Mouse (Mus musculus) kidney, postnatal 0 days (tissue): Measurements from ENCODE around the gene Ptgfrn. TPM values are rescaled to one million over a fixed set of nuclear protein-coding genes. Genes with fewer than 3 reads are reported as not detected.

ENCODE experiments used
- ATAC-seq: fragments of 200-750 bp; cut with Nextera tagmentation; replicated peaks from 2 replicates; pipeline ENCODE4 v1.8.0; 2017; ENCODE audit warnings: low read depth, moderate number of reproducible peaks, moderate TSS enrichment, moderate library complexity; ENCODE audit not compliant: low FRiP score
- DNase-seq: peaks from one replicate; pipeline ENCODE4 v3.0.0-alpha.2; 2016; ENCODE audit warnings: low spot score
- H3K27ac ChIP-seq: fragments of 300-500 bp; sonication (generic); 2 replicates; pipeline ENCODE4 v1.5.1; 2014; ENCODE audit warnings: mild to moderate bottlenecking
- H3K27me3 ChIP-seq: fragments of 300-500 bp; sonication (generic); 2 replicates; pipeline ENCODE4 v1.6.1; 2014; ENCODE audit warnings: low read length, mixed read lengths; ENCODE audit not compliant: insufficient read depth
- H3K36me3 ChIP-seq: fragments of 300-500 bp; sonication (generic); 2 replicates; pipeline ENCODE4 v1.6.1; 2014; ENCODE audit warnings: low read length, mixed read lengths; ENCODE audit not compliant: insufficient read depth
- H3K4me1 ChIP-seq: fragments of 300-500 bp; sonication (generic); replicated peaks from 2 replicates; pipeline ENCODE4 v1.6.1; 2014; ENCODE audit warnings: antibody characterized with exemption, low read length, mixed read lengths; ENCODE audit not compliant: insufficient read depth
- H3K4me2 ChIP-seq: fragments of 300-500 bp; sonication (generic); 2 replicates; pipeline ENCODE4 v1.6.1; 2014; ENCODE audit warnings: mild to moderate bottlenecking, low read length, moderate library complexity, mixed read lengths
- H3K4me3 ChIP-seq: fragments of 300-500 bp; sonication (generic); replicated peaks from 2 replicates; pipeline ENCODE4 v1.5.1; 2014; ENCODE audit warnings: low read depth, low read length
- H3K9ac ChIP-seq: fragments of 300-500 bp; sonication (generic); 2 replicates; pipeline ENCODE4 v1.6.1; 2014; ENCODE audit warnings: low read depth, low read length
- H3K9me3 ChIP-seq: fragments of 300-500 bp; sonication (generic); replicated peaks from 2 replicates; pipeline ENCODE4 v1.6.1; 2016; ENCODE audit warnings: low read length, inconsistent platforms, mixed read lengths
- CTCF ChIP-seq: IDR thresholded peaks from 2 replicates; pipeline ENCODE4 v1.5.1; 2016; ENCODE audit warnings: antibody characterized with exemption, low read depth, mild to moderate bottlenecking, moderate library complexity
- WGBS: fragments of 180-500 bp; shearing (Covaris S2); extraction: QIAGEN DNeasy Blood & Tissue Kit; methylation state at CpG from one replicate; pipeline ENCODE4 v1.1.7; 2014; 5-methylcytosine and 5-hydroxymethylcytosine counted together
- polyA plus RNA-seq: library from polyadenylated mRNA; unstranded; fragments of >200 nt; fragmentation: Nextera tagmentation; extraction: Ambion mirVana; gene quantifications from 2 replicates; pipeline ENCODE4 v1.2.1, GENCODE M21; 2015

Gene Ptgfrn
- polyA plus RNA-seq, 1 experiment from 2014 or later: 2.1 TPM

DNA sequence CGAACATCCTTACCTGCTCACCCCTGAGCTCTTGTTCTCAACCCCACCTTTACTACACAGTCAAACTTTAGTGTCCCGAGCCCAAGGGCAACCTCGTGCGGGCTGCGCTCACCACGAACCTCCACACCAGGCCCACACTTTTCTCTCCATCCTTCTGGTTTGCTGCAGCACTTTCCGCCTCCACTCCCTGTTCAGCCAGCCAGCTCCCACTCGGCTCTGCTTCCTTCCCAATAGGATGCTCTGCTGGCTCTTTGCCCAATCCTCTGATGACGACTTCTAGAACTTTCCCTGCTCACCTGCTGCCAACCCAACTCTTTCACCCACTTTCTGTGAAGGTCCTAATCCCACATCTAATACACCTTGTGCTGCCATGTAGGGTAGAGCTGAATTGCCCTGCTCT is 6.3 kb downstream of the Ptgfrn start:
- ATAC-seq: no peak
- H3K27me3 ChIP-seq: no peaks in the 10 kb centered on the region
- H3K9me3 ChIP-seq: no peaks in the 10 kb centered on the region
- H3K4me2 ChIP-seq: no peak overlapping the region
- no peaks in the 10 kb centered on the region for H3K4me1 ChIP-seq
- TF ChIP-seq CTCF: no peak
- no peak overlapping the region for H3K9ac ChIP-seq
- DNase-seq: no peak
- H3K27ac ChIP-seq: no peak overlapping the region
- H3K4me3 ChIP-seq: no peak overlapping the region
- H3K36me3 ChIP-seq: no peaks in the 10 kb centered on the region
- 82% methylated on average over 9 of the region's 9 CpGs for WGBS

DNA sequence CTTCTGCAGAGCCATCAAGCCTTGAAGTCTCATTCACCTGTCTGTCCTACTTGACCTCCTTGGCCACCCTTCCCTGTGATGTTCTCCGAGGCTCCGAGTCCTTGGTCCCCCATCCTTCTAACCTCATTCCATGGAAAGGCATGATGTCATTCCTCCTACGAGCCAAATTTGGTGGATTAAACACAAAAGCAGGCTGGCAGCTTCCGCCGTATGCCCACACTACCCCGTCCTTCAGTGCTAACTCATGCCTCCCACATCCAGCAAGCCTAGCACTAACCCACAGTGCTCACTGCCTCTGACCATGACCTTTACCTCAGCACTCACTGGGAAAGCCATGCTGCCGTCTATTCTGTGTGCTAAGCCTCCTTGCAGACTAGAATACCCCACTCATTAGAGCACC is 8.0 kb downstream of the Ptgfrn start:
- 85% methylated on average over 7 of the region's 7 CpGs for WGBS
- no peak overlapping the region for H3K4me3 ChIP-seq
- H3K4me2 ChIP-seq: no peak overlapping the region
- H3K27ac ChIP-seq: no peak overlapping the region
- no peaks in the 10 kb centered on the region for H3K27me3 ChIP-seq
- no peaks in the 10 kb centered on the region for H3K36me3 ChIP-seq
- H3K9me3 ChIP-seq: no peaks in the 10 kb centered on the region
- no peak overlapping the region for H3K9ac ChIP-seq
- DNase-seq (no peak), ATAC-seq (no peak)
- TF ChIP-seq CTCF: no peak
- H3K4me1 ChIP-seq: no peaks in the 10 kb centered on the region

DNA sequence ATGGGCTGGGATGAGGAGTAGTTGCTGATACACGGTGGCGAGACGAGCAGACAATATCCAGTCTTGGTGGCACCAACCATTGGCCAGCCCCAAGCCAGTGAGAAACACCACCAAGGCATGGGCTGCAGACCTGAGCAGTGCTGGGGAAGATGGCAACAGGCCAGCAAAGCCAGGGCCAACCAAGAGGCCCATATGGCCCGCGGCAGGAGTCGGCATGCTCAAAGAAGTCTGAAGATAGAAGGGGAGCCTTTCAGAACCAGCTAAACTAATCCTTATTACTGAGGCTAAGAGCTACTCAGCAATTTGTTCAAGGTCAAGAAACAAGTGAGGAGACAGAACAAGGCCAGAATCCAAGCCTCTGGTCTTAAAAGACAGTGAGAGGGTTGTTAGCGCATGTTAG is 8.9 kb downstream of the Ptgfrn start:
- DNase-seq (no peak), ATAC-seq (no peak)
- Histone ChIP-seq H3K27me3 (no peaks in the 10 kb centered on the region), H3K36me3 (no peaks in the 10 kb centered on the region), H3K4me1 (no peaks in the 10 kb centered on the region), H3K9me3 (no peaks in the 10 kb centered on the region), H3K9ac (no peak overlapping the region), H3K4me3 (no peak overlapping the region), H3K4me2 (no peak overlapping the region), H3K27ac (no peak overlapping the region)
- 91% methylated on average over 7 of the region's 7 CpGs for WGBS
- TF ChIP-seq CTCF: no peak

DNA sequence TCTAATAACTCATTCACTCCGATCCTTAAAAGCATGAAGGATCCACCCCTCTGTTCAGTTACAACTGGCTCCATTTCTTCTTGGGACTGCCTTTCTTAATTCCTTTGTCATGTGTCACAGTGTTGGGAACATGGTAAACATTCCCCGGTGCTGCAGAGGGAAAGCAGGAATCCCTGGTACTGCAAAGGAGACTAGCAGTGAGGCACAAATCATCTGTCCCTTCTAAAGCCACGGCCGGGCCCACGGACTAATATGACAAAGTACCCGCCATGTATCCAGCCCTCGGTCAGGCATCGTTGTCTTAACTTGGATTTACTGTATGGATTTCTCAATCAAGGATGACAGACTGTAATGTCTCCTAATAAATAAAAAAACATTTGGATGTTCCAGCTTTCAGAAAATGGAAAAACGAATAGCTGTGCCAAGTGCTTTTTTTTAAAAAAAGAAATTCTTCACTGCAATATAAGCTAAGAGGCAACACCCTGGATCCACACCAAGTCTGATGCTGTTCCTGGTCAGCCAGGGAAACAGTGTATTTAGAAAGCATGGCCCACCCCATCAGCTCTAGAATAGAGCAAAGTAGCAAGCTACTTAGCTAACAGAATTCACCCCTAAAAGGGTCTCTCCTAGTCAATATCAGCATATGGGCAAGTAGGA is 10.2 kb downstream of the Ptgfrn start:
- Histone ChIP-seq H3K27ac (no peak overlapping the region), H3K9me3 (no peaks in the 10 kb centered on the region), H3K4me1 (no peaks in the 10 kb centered on the region), H3K36me3 (no peaks in the 10 kb centered on the region), H3K9ac (no peak overlapping the region), H3K4me3 (no peak overlapping the region), H3K27me3 (no peaks in the 10 kb centered on the region), H3K4me2 (no peak overlapping the region)
- ATAC-seq (no peak), DNase-seq (no peak)
- WGBS: 61% methylated on average over 9 of the region's 9 CpGs
- no peak for TF ChIP-seq CTCF

DNA sequence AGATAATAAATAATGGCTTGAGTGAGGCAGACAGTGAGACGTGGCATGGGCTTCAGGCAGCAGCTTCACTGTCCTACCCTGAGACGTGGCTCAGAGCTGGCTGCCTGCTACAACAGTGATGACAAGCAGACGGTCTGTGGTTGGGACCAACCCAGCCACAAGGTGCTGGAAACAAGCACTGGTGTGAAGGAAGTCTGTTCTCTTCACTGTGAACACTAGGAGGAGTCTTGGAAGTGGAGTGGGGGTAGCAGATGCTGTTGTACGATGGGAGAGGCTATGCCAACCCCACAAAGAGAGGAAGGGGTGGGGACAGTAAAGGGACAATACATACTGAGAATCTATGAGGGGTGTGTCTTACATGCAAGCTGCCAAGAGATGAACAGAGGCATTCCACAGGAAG is 12.0 kb downstream of the Ptgfrn start:
- H3K4me2 ChIP-seq: no peak overlapping the region
- no peaks in the 10 kb centered on the region for H3K27me3 ChIP-seq
- H3K27ac ChIP-seq: no peak overlapping the region
- no peak overlapping the region for H3K9ac ChIP-seq
- no peaks in the 10 kb centered on the region for H3K4me1 ChIP-seq
- no peak overlapping the region for H3K4me3 ChIP-seq
- 58% methylated on average over 4 of the region's 4 CpGs for WGBS
- DNase-seq (no peak), ATAC-seq (no peak)
- TF ChIP-seq CTCF: no peak; the same call in 1 of the 2 replicates
- H3K36me3 ChIP-seq: no peaks in the 10 kb centered on the region
- H3K9me3 ChIP-seq: no peaks in the 10 kb centered on the region

DNA sequence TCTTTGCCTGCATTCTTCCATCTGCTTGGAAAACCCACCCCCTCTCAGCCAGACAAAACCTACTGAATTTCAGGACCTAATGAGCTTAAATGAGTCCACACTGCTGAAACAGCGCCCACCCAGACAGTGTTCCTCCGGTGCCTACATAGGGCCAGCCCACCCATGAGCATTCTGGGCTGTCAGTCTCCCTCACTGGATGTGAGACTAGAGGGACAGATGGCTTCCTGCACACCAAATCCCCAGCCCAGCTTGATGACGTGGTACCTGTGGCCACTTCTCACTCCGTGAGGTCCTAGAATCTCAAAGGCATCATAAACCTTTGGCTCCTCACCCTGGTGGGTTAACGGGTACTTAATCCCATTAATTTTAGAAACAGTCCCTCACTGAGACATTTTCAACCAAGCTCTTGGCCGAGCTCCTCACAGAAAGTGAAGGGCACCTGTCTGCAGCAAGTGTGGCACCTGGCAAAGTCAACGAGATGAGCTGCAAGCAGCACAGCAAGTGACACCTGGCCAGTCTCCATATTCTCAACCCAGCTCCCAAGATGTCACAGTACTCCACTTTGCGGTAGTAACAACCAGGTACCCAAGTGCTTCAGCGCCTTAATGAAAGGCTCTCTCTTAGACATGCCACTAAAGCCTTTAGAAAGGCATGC is 12.8 kb downstream of the Ptgfrn start:
- 72% methylated on average over 9 of the region's 9 CpGs for WGBS
- no peak for DNase-seq
- no peak for TF ChIP-seq CTCF
- H3K27me3 ChIP-seq: no peaks in the 10 kb centered on the region
- H3K4me2 ChIP-seq: no peak overlapping the region
- no peaks in the 10 kb centered on the region for H3K36me3 ChIP-seq
- ATAC-seq: no peak
- H3K4me1 ChIP-seq: no peaks in the 10 kb centered on the region
- no peak overlapping the region for H3K4me3 ChIP-seq
- H3K9ac ChIP-seq: no peak overlapping the region
- H3K27ac ChIP-seq: no peak overlapping the region
- H3K9me3 ChIP-seq: no peaks in the 10 kb centered on the region
